Mouse (Mus musculus) myocyte (in vitro differentiated cells): ENCODE measurements around the gene Kdr.

Experiments used
- CEBPB ChIP-seq: IDR thresholded peaks from 2 replicates; pipeline ENCODE4 v1.6.1; 2011; ENCODE audit warnings: mild to moderate bottlenecking, moderate library complexity; ENCODE audit not compliant: poor library complexity, insufficient read depth, severe bottlenecking
- MAX ChIP-seq: IDR thresholded peaks from one replicate; pipeline ENCODE4 v1.6.1; 2011; ENCODE audit warnings: low read depth, mild to moderate bottlenecking, control low read depth
- MYOD1 ChIP-seq, 3 experiments: IDR thresholded peaks; one replicate each; pipeline ENCODE4 v1.6.1; 2011; ENCODE audit warnings: control low read depth in 2 of 3, low read depth in 2 of 3, mild to moderate bottlenecking in 2 of 3, moderate library complexity in 1 of 3; ENCODE audit not compliant: insufficient read length in 2 of 3, control insufficient read depth in 1 of 3
- POLR2A ChIP-seq: IDR thresholded peaks from one replicate; pipeline ENCODE4 v1.6.1; 2011; ENCODE audit warnings: low read depth, mild to moderate bottlenecking, control low read depth, moderate library complexity; ENCODE audit not compliant: insufficient read length
- REST ChIP-seq: IDR thresholded peaks from one replicate; pipeline ENCODE4 v1.6.1; 2011; ENCODE audit warnings: mild to moderate bottlenecking, control low read depth, moderate library complexity; ENCODE audit not compliant: insufficient read depth, insufficient read length
- USF1 ChIP-seq: IDR thresholded peaks from one replicate; pipeline ENCODE4 v1.6.1; 2011; ENCODE audit warnings: low read depth, mild to moderate bottlenecking, control low read depth, moderate library complexity

- TF ChIP-seq MAX = no peak
- TF ChIP-seq MYOD1 (IDR thresholded peaks at IDR 0.05; ENCODE audit: control insufficient read depth in 1 of 3, insufficient read length in 2 of 3, low read depth in 2 of 3) = no peak
- TF ChIP-seq REST = no peak
- TF ChIP-seq POLR2A = no peak
- TF ChIP-seq USF1 = no peak
- TF ChIP-seq CEBPB = no peak
Measured at GRCm38 (mm10) chr5:75961741-75962469, 16.4 kb downstream of the Kdr start.
